In the genomic region with DNA sequence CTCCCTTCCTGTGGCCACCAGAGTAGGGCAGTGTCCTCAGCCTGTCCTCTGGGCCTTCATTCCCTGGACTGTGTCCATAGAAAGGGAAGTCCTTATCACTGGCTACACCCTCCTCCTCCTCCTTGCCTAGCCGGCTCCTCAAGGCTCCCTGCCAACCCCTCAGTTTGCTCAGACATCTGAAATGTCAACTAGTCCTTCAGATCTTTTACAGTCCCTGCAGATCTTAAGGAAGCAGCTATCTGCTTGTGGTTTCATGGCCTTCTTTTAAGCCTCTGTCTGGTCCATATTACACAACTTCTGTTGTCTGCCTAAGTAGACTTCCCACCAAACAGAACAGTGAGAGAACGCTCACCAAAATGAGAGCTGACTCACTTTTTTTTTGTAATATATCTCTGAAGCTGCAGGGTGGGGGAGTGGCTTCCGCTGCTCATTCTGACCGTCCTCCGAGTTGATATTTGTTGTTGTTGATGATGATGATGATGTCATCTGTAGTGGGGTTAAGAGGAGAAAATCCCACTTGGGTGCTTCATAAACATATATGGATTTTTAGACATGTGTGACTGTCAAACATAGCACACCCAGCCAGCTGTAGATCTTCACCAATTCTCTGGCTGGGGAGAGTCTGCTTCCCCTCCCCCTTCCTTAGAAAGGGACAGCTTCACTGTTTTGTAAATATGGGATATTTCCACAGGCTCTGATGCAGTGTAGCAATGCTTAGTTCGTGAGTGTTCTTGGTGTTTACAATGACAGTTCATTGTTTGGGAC, we compare ENCODE assay signal across 8 mouse cellular contexts.
DNase-seq lines count a peak whose midpoint lies in the region; ATAC-seq and TF ChIP-seq lines count a peak whose summit lies in the region.

No protein-coding gene starts in this region.

- 62% methylated on average over 6 of the region's 6 CpGs for WGBS in limb, embryonic 14.5 days
- WGBS in stomach, embryonic 14.5 days, result 38% methylated on average over 6 of the region's 6 CpGs
- 80% methylated on average over 6 of the region's 6 CpGs for WGBS in hindbrain, embryonic 14.5 days
- WGBS in hindbrain, embryonic 11.5 days, result 82% methylated on average over 6 of the region's 6 CpGs
- 83% methylated on average over 6 of the region's 6 CpGs for WGBS in midbrain, embryonic 15.5 days

- H3K4me2 ChIP-seq in limb, embryonic 14.5 days (replicated peaks; ENCODE audit: low read depth, low read length, severe bottlenecking), result no peak overlapping the region
- H3K4me2 ChIP-seq in stomach, embryonic 14.5 days (replicated peaks; ENCODE audit: low read depth, low read length), result 0 out of 2 replicates have a peak overlapping the region, but pooled peaks have one; percentile 15
- no peak overlapping the region for H3K4me2 ChIP-seq in hindbrain, embryonic 14.5 days (replicated peaks)
- no peak overlapping the region for H3K4me2 ChIP-seq in hindbrain, embryonic 11.5 days (replicated peaks; ENCODE audit: low read depth, low read length)
- no peak overlapping the region for H3K4me2 ChIP-seq in midbrain, embryonic 15.5 days

- H3K4me3 ChIP-seq in limb, embryonic 14.5 days (replicated peaks; ENCODE audit: low read length), result no peak overlapping the region
- no peak overlapping the region for H3K4me3 ChIP-seq in stomach, embryonic 14.5 days (ENCODE audit: low read depth, low read length)
- no peak overlapping the region for H3K4me3 ChIP-seq in hindbrain, embryonic 14.5 days (replicated peaks; ENCODE audit: low read length)
- no peak overlapping the region for H3K4me3 ChIP-seq in hindbrain, embryonic 11.5 days (ENCODE audit: low read depth, low read length)
- H3K4me3 ChIP-seq in midbrain, embryonic 15.5 days, result no peak overlapping the region

- DNase-seq in ovary, adult 18-20 months (ENCODE audit: low spot score), result peak; percentile 83
- no peak for DNase-seq in ovary, postnatal 10 days (ENCODE audit: low spot score)
- peak; percentile 18 for DNase-seq in gastrocnemius, postnatal 25 days
- DNase-seq in limb, embryonic 14.5 days (ENCODE audit: low spot score), result no peak
- no peak for DNase-seq in hindbrain, embryonic 14.5 days (ENCODE audit: low spot score)
- no peak for DNase-seq in hindbrain, embryonic 11.5 days (ENCODE audit: low spot score)

- TF ChIP-seq POLR2A in limb, embryonic 14.5 days (IDR thresholded peaks at IDR 0.05; ENCODE audit: borderline replicate concordance, extremely low read depth, insufficient read depth, insufficient read length), result no peak

- no peaks in the 10 kb centered on the region for H3K27me3 ChIP-seq in limb, embryonic 14.5 days (ENCODE audit: control insufficient read depth, insufficient read depth, low read length)
- no peaks in the 10 kb centered on the region for H3K27me3 ChIP-seq in stomach, embryonic 14.5 days (ENCODE audit: control insufficient read depth, insufficient read depth, low read length)
- H3K27me3 ChIP-seq in hindbrain, embryonic 14.5 days (ENCODE audit: control insufficient read depth, insufficient read depth, low read length), result no peaks in the 10 kb centered on the region
- H3K27me3 ChIP-seq in hindbrain, embryonic 11.5 days (ENCODE audit: control insufficient read depth, insufficient read depth, low read length), result no peaks in the 10 kb centered on the region
- H3K27me3 ChIP-seq in midbrain, embryonic 15.5 days (replicated peaks), result no peaks in the 10 kb centered on the region

- H3K9me3 ChIP-seq in limb, embryonic 14.5 days (ENCODE audit: control insufficient read depth, low read length), result no peaks in the 10 kb centered on the region
- H3K9me3 ChIP-seq in stomach, embryonic 14.5 days (ENCODE audit: control insufficient read depth, low read depth, low read length), result no peaks in the 10 kb centered on the region
- H3K9me3 ChIP-seq in hindbrain, embryonic 14.5 days (ENCODE audit: control insufficient read depth, low read length), result no peaks in the 10 kb centered on the region
- H3K9me3 ChIP-seq in hindbrain, embryonic 11.5 days (ENCODE audit: control insufficient read depth, low read length), result no peaks in the 10 kb centered on the region
- H3K9me3 ChIP-seq in midbrain, embryonic 15.5 days, result no peaks in the 10 kb centered on the region

- H3K9ac ChIP-seq in limb, embryonic 14.5 days (ENCODE audit: low read depth, low read length, severe bottlenecking), result no peak overlapping the region
- H3K9ac ChIP-seq in stomach, embryonic 14.5 days (replicated peaks; ENCODE audit: low read depth, low read length), result no peak overlapping the region
- no peak overlapping the region for H3K9ac ChIP-seq in hindbrain, embryonic 14.5 days
- no peak overlapping the region for H3K9ac ChIP-seq in hindbrain, embryonic 11.5 days (ENCODE audit: low read depth, low read length)
- H3K9ac ChIP-seq in midbrain, embryonic 15.5 days, result no peak overlapping the region

- no peaks in the 10 kb centered on the region for H3K36me3 ChIP-seq in limb, embryonic 14.5 days (ENCODE audit: control insufficient read depth, insufficient read depth, low read length)
- H3K36me3 ChIP-seq in stomach, embryonic 14.5 days (ENCODE audit: control insufficient read depth, insufficient read depth, low read length), result no peaks in the 10 kb centered on the region
- no peaks in the 10 kb centered on the region for H3K36me3 ChIP-seq in hindbrain, embryonic 14.5 days (replicated peaks; ENCODE audit: control insufficient read depth, insufficient read depth)
- no peaks in the 10 kb centered on the region for H3K36me3 ChIP-seq in hindbrain, embryonic 11.5 days (ENCODE audit: control insufficient read depth, insufficient read depth, low read length)
- no peaks in the 10 kb centered on the region for H3K36me3 ChIP-seq in midbrain, embryonic 15.5 days (replicated peaks)

- peaks cover 30% of the 10 kb centered on the region for H3K4me1 ChIP-seq in limb, embryonic 14.5 days (ENCODE audit: control insufficient read depth, insufficient read depth, low read length)
- H3K4me1 ChIP-seq in stomach, embryonic 14.5 days (ENCODE audit: control insufficient read depth, insufficient read depth, low read length), result peaks cover 23% of the 10 kb centered on the region; the same call in 1 of the 2 replicates
- H3K4me1 ChIP-seq in hindbrain, embryonic 14.5 days (replicated peaks; ENCODE audit: control insufficient read depth, insufficient read depth, low read length), result peaks cover 6% of the 10 kb centered on the region; the same call in 1 of the 2 replicates
- peaks cover 2% of the 10 kb centered on the region; the same call in 1 of the 2 replicates for H3K4me1 ChIP-seq in hindbrain, embryonic 11.5 days (replicated peaks; ENCODE audit: control insufficient read depth, insufficient read depth, low read length)
- no peaks in the 10 kb centered on the region for H3K4me1 ChIP-seq in midbrain, embryonic 15.5 days

- H3K27ac ChIP-seq in limb, embryonic 14.5 days (replicated peaks; ENCODE audit: low read depth, low read length), result 0 out of 2 replicates have a peak overlapping the region, but pooled peaks have one; percentile 26
- H3K27ac ChIP-seq in stomach, embryonic 14.5 days (ENCODE audit: low read length), result peak overlapping the region; percentile 52; the same call in 1 of the 2 replicates
- no peak overlapping the region for H3K27ac ChIP-seq in hindbrain, embryonic 14.5 days
- no peak overlapping the region for H3K27ac ChIP-seq in hindbrain, embryonic 11.5 days (ENCODE audit: low read depth, low read length)
- no peak overlapping the region for H3K27ac ChIP-seq in midbrain, embryonic 15.5 days

- no peak; the same call in 1 of the 2 replicates for ATAC-seq in limb, embryonic 14.5 days (ENCODE audit: low FRiP score, low read depth)
- peak; percentile 46; the same call in 1 of the 2 replicates for ATAC-seq in stomach, embryonic 14.5 days (ENCODE audit: insufficient number of reproducible peaks, insufficient read depth, low FRiP score, low read depth)
- no peak for ATAC-seq in hindbrain, embryonic 14.5 days (ENCODE audit: low FRiP score)
- no peak for ATAC-seq in hindbrain, embryonic 11.5 days (ENCODE audit: low FRiP score)
- no peak for ATAC-seq in midbrain, embryonic 15.5 days (replicated peaks)

Comparison
In these comparisons a context has a peak if more than half of its experiments do, and no peak if none do; other contexts are left out.
1. DNase-seq: peak in ovary, adult 18-20 months (single experiment) and gastrocnemius, postnatal 25 days (single experiment); none in ovary, postnatal 10 days (single experiment), limb, embryonic 14.5 days (single experiment), hindbrain, embryonic 14.5 days (single experiment) and hindbrain, embryonic 11.5 days (single experiment).
2. H3K27ac ChIP-seq: peak in limb, embryonic 14.5 days (single experiment) and stomach, embryonic 14.5 days (single experiment); none in hindbrain, embryonic 14.5 days (single experiment), hindbrain, embryonic 11.5 days (single experiment) and midbrain, embryonic 15.5 days (single experiment).